Mouse (Mus musculus) ovary, postnatal 14 days (tissue): ENCODE data around the gene Rcn2.
A peak's percentile ranks its signal among the peaks of the same experiment; 100 is the strongest.
"Not testable (repeated sequence)": the region's sequence is repeated elsewhere in the genome, so short reads cannot be mapped to it uniquely, and the experiment has no call there.

Source experiments
- DNase-seq: peaks from one replicate; pipeline ENCODE4 v3.0.0; 2022; ENCODE audit warnings: low spot score

Rcn2 gene

DNA sequence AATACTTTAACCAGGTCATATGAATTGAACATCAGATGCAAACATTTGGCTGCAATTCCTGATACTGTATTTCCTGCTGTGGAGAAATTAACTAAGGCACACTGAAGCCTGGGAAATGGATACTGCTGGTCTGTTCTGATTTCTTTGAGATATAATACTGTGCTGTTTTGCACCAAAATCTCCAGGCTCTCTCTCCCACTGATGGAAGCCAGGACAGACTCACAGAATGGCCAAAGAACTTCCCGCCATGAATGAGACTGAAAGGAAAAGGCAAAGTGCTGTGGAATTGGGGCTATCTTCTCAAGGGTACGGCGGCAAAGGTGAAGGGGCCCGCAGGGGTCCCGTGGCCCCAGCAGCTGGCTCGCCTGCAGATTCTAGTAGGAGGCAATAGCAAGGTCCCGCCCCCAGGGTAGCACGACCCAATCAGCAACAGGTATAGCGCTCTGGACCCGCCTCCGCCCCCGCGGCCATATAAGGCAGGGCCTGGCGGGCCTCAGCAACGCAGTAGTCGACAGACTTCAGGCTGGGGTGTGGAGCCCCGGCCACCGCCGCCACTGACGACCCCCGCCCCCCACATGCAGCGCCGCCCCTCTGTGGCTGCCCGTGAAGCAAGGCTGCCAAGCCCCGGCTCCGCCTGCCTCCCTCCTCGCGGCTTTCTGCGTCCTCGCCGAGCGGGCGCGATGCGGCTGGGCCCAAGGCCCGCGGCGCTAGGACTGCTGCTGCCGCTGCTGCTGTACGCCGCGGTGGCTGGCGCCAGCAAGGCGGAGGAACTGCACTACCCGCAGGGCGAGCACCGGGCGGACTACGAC lies at the start of gene Rcn2:
Gene Rcn2, plus strand, starts transcription at position 474 of the 809 bp plus-strand sequence.
- peak; percentile 93 for DNase-seq

DNA sequence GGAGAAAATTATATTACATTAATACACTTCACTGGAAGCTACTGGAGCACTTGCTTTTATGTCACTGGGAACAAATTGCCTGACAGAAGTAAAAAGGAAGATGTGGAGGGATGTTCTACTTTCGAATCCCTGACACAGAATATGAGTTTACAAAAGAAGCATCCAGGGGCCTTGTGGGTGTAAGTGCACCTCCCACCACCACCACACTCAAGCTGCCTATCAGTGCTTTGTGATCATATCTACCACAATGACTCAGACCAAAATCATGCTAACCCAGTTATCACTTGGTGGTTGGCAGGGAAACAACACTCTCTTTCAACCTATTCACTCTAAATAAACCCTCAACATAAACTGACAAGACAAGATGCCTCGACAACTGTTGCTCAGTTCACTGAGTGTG lies 37.0 kb upstream of the Rcn2 start:
- not testable (repeated sequence) for DNase-seq

DNA sequence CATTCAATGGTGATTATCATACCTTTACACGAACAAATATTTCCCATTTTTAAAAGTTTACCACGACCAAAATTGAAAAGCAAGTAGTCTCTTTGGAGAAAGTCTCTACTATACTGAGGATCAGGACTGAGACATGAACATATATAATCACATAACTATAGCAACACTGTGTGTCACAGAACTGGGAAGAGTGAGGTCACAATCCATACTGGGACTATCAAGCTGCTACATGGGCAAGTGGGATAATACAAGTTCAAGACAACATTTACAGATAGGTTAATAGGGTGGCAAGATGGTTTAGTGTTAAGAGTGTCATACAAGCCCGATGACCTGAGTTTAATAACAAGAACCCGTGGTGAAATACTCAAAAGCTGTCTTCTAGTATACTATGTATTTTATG lies 31.2 kb upstream of the Rcn2 start, which contains the start of gene 4930563M21Rik:
Gene 4930563M21Rik, minus strand, starts transcription at position 101 of the 400 bp plus-strand sequence.
- DNase-seq = no peak

DNA sequence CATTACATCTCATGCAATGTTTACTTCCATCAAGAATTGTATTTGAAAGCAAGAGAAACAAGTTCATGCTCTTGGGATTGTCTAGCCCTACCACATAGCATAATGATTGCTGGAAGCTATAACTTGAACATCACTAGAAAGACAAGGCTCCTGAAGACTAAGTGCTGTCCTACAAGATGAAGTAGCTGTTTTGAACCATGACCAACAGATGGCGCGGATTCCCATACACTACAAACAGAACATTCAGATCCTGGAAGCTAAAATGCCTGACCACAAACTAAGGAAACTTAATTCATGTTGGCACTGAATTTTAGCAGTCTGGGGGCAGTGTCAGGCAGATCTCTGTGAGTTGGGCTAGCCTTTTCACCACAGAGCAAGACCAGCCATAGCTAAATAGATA lies 16.9 kb upstream of the Rcn2 start:
- no peak for DNase-seq

DNA sequence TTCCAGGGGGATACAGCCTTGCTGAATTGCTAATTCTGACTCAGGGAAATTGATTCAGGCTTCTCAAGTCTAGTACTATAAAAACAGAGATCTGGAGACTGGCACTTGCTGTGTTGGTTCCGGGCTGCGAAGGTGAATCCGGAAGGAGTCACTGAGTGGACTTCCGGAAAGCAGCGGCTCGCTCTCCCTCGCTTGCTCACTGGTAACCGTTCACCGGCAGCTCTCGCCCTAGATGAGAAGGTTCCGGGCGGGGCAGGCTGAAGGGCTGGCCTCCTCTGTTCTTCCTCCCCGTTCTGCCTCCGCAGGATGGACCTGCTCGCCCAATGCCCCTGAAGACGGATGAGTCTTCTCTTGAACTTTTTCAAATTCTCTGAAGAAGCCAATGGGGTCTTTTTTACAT lies 14.4 kb upstream of the Rcn2 start:
- no peak for DNase-seq

DNA sequence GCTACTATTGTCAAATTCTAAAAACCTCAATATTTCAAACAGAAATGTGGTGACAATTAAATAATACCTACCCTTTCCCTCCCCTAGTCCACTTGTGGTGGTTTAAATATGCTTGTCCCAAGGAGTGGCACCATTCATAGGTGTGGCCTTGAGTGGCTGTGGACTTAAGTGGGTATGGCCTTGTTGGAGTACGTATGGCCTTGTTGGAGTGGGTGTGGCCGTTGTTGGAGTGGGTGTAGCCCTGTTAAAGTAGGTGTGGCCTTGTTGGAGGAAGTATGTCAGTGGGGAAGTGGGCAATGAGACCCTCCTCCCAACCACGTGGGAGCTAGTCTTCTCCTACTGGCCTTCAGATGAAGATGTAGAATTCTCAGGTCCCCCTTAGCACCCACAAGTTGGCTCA lies 9.4 kb upstream of the Rcn2 start:
- DNase-seq = no peak

DNA sequence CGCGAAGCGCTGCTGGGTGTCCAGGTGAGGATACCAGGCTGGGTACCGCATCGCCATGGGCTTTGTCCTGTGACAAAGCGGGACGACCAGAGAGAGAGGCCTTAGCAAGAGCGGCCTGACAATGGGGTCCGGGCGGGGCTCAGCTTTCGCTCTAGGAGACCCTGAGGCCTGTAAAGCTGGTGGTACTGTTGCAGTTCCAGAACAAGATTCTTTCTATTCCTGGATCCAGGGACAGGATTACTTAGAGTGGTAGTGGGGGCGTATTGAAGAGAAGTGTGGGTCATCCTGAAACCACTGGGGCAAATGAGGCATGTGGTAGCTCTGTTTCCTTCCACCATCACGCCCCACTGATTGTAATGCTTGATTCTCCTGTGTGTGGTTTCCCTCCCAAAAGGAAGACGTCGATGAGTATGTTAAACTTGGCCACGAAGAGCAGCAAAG lies 556 bp downstream of the Rcn2 start:
- no peak for DNase-seq

DNA sequence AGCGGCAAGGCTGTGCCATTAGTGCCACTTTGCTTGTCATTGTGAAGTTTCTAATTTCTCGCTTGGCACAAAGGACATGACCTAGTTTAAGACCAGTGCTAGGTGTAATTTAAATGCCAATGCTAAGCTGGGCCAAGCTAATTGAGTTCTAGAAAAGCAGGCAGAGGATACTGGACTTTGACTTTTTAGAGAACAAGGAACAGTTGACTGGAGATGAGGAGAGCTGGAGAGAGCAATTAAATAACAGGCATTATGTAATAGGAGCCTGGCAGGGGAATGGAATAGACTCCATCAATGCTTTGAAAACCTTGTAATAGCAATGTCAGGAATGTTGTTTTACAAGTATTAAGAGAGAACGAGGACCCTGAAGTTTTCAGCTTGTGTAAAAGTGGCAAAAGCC lies 12.2 kb downstream of the Rcn2 start:
- DNase-seq = no peak

DNA sequence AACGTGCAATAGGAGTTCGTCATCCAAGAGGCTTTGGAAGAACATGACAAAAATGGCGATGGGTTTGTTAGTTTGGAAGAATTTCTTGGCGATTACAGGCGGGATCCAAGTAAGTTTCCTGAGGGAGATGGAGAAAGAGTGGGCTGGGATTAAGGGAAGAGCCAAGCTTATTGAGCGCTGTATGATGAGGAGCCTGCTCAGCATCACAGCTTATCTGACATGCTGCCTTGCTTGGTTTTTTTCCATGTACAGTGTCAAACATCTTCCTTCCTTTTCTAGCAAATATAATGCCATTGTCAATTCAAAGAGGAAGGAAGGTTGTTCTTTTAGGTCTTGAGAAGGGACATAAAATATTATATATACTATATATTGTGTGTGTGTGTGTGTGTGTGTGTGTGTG lies 14.5 kb downstream of the Rcn2 start:
- no peak for DNase-seq

DNA sequence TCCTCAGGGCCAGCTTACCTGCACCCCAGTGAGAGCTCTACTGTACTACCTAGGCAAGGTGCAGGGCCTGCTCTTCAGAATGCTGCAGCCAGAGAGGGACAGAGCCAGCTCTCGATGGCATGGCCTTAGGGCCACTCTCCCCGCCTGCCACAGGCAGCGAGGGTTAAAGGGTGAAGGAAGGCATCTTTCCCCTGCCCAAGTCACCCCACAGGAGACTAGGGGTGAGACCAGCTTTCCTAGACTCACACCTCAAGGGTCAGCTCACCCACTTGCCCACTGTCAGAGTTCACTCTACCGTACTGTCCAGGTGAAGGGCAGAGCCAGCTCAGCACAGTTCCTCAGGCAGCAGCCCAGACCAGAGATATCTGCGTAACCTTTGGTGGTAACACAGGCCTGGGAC lies 20.7 kb downstream of the Rcn2 start:
- no peak for DNase-seq

DNA sequence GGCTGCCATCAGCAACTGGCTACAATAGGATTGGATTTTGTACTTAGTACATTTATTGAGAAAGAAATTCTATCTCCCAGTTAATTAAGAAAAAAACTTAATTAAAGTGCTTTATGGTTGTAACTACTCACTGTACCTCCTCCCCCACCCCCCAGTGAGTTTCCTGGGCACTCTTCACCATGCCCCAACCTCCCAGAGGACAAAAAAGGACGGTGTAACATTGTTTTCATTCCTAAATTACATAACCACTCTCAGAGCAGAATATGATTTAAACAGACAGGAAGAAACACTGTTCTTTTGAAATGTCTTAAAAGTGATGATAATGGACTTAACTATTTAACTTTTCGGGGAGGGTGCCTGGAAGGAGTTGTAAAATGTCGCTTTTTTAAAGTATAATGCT lies 23.4 kb downstream of the Rcn2 start:
- DNase-seq = no peak

DNA sequence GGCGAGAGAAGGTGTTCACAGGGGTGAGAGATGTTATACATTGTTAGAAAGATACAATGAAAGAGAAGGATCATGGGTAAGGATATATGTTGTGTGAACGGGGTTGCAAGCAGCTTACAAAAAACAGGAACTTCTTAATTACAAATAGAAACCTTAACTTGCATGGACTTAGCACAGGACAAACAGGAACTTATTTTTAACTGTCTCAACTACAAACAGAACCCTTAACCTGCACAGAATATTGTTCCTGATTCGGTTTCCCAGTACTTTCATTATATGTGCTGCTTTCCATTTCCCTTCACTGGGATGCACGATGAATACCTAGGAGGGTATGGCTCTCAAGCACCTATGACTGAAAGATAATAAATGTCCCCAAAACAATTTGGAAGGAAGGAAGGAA lies 26.3 kb downstream of the Rcn2 start:
- DNase-seq = no peak

DNA sequence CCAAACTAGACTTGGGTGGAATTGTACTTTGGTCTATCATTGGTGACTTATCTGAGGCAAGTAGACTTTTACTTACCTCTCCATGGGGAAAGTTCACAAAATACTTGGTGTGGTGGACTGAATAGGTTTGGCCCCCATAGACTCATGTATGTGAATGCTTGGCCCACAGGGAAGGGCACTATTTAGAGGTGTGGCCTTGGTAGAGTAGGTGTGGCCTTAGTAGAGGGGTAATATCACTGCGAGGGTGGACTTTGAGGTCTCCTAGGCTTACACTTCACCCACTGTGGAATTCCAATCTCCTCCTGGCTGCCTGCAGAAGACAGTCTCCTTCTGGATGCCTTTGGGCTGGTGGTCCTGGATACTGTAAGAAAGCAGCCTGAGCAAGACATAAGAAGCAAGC lies 27.0 kb downstream of the Rcn2 start:
- no peak for DNase-seq

DNA sequence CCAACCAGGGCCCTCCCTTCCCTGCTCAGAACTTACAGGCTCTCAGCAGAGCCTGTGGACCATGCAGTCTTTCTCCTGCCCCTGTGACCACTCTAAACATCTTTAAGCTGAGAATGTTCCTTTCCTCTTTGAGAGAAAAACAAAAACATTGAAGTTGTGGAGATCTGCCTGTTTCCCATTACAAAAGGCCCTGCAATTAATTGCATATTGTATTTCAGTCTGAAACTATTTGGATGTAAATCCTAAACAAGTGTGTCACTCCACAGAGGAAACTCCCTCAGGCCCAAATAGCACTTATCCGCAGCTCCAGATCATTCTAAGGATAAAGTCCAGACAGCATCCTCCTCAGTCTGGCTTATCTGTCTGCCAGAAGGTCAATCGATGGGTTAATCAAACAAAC lies 31.2 kb downstream of the Rcn2 start:
- no peak for DNase-seq

DNA sequence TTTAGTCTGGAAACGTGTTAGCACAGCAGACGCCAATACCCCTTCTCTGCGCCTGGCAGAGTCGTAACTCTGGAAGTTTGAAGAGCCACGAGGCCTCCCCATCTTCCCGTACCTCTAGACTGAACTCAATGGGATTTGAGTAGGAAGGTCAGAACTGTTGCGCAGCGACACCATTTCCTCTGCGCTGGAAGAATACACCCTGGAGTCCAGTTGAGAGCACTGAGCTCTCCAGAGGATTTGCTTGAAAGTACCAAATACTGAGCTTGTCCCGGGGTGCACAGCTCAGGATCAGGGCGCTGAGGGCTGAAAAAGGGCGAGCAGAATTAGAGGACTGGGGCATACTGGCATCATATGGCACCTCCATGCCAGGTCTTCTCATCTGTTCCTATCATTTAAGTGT lies 33.2 kb downstream of the Rcn2 start:
- DNase-seq = no peak

DNA sequence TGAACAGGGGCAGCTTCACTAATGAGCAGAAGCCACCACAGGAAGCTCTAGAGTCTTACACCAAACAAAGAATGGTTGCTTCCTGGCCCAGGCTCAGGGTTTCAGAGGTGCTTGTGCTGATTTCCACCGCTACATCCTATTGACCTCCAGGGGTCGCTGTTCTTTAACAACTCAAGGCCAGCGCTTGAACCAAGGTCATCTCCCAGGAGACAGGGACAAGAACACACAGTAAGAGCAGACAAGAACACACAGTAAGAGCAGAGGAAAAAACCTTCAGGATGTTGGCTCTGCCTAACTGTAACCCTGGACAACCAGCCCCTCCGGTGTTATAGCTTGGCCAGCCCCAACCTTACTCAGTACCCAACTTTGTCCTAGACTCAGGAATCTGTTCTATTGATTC lies 33.6 kb downstream of the Rcn2 start:
- DNase-seq = peak; percentile 60

DNA sequence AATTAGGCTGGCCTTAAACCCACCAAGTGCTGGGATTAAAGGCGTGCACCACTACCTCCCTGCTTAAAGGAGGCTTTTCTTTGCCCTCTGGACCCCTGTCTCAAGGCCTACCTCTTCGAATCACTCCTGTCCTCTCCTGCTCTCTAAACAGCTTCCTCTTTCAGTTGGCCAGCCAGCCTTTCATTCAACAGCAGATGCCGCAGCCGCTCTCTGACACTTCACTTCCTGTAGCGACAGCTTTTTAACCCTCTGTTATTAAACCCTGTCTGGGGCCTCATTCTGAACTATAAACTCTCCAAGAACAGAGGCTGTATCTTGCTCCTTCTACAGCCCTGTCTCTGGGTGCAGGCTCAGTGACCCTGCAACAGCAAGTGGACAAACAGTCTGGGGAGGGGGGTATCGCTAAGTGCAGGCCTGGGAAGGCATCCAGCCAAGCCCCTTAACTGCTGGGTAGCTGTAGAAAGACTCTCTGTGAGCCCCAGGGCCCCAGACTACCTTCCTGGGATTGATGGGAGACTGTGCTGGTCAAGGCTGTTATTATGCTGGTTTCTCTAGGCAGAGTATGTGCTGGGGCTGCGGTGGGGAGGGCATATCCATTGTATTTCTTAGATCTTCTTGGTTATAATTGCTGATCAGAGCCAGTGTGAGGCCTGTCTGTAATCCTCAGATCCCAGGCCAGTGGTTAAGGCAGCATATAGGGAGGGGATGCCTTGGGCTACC lies 34.4 kb downstream of the Rcn2 start:
- no peak for DNase-seq

DNA sequence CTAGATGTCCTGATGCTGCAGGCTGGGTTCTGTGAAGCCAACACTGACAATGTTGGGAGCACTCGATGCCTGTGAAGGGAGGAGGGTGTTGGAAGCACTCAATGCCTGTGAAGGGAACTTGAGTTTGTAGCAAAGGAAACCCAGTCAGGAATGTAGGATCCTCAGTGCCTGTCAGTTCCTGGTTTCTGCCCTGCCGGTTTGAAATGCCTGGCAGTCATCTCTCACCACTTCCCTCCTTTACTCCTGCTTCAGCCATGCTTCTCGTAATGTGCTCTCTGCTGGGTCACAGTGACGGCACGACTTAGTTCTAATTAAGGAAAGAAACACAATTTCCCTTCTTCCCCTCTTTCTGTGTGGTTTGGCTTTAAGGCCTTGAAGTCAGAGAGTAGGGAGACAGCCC lies 37.9 kb downstream of the Rcn2 start:
- DNase-seq = no peak

DNA sequence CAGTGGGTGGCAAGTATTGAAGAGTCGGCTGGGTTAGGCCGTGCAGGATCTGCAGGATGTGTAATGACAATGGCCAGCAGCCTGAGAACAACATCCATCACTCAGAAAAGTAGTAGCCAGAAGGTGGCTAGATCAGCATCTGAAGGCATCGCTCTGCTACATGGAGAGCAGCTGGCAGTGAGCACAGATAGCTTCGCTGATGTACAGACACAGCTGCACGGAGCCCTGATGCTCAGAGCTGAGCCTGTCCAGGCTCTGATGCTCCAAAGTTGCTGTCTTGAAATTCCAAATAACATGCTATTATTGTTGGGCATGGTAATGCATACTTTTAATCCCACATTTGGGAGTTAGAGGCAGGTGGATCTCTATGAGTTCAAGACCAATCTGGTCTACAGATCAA lies 44.9 kb downstream of the Rcn2 start:
- no peak for DNase-seq

DNA sequence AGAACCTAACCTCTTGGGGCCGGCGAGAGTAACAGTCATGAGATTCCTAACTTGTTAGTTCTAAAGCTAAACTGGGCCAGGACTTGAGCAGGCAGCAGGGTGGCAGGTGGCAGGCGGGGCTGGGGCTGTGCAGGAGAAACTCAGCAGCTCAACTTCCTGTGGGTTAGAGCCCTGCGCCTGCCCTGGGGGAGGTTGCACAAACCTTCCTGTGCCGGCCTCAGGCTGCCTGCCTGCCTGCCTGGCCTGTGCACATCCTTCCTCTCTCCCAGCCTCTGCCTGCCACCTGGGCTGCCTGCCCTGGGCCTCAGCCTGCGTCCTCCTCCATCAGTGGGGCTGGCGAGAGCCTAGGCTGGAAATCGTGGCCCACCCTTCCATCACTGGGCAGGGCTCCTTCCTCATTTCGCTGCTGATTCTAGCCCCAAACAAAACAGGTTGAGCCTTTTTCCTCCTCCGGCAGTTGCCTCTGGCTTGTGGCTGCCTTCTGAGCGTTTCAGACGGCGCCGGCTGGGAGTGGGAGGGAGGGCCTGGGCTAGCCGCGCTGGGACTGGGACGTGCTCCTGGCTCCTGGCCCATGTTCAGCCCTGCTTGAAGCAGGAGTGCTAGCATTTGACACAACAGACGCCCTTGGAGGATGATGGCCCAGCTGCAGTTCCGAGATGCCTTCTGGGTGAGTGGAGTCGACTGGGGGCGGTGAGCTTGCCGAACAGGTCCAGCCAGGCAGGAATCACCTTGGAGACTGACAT lies 48.3 kb downstream of the Rcn2 start, which contains the start of gene Pstpip1:
Gene Pstpip1, plus strand, starts transcription at position 185 of the 743 bp plus-strand sequence.
- peak; percentile 59 for DNase-seq

DNA sequence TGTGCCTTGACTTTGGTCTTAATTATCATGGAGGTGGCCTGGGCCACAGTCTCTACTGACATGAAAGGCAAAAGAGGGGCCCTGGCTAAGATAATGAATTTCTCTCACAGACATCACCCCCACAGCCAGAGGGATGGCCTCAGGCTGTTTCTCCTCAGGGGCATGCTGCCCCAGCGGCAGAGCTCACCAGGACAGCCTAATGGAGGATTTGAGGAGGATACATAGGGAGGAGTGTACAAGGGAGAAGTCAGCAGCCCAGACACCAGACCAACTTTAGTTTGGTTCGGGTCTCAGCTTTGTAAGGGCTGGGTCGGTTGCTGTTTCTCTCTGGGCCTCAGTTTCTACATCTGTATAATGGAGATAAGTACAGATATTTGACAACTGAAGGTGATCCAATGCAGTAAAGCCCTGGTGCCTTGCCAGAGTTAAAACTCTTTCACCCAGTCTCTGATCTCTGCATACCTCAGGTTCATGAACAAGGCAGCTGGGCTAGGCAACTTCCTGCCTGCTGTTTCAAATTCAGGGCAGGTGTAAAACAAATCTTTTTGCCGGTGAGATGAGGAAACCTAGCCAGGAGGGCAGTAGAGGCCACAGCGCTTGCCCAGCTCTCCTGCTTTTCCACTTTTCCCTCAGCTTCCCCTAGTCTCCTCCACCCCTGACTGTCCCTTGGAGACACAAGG lies 49.0 kb downstream of the Rcn2 start:
- no peak for DNase-seq

DNA sequence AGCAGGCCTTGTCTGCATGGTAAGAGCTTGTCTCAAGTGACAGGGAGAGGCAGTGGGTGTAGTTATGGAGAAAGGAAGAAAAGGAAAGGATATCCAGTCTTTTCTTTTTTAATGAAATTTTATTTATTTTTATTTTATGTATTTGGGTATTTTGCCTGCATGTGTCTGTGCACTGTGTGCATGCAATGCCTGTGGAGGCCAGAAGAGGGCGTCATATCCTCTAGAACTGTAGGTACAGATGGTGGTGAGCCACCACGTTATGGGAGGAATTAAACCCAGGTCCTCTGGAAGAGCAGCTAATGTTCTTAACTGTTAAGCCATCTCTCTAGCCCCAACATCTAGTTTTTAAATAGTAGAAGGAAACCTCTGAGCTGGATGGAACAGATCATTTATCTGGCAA lies 50.5 kb downstream of the Rcn2 start:
- no peak for DNase-seq
